Mouse (Mus musculus) embryo, embryonic 9.5 days (tissue): ENCODE results near the gene Mettl2.
A peak's percentile ranks its signal among the peaks of the same experiment; 100 is the strongest.

Experiments
- DNase-seq: peaks from one replicate; pipeline ENCODE4 v3.0.0-alpha.2; 2017; ENCODE audit errors: extremely low spot score

Mettl2 gene

GRCm38 (mm10) chr11:105153068-105153833 lies 27.0 kb downstream of the Mettl2 start:
- DNase-seq, result peak; percentile 74

GRCm38 (mm10) chr11:105155915-105156314 lies 29.7 kb downstream of the Mettl2 start:
- DNase-seq, result no peak

DNA sequence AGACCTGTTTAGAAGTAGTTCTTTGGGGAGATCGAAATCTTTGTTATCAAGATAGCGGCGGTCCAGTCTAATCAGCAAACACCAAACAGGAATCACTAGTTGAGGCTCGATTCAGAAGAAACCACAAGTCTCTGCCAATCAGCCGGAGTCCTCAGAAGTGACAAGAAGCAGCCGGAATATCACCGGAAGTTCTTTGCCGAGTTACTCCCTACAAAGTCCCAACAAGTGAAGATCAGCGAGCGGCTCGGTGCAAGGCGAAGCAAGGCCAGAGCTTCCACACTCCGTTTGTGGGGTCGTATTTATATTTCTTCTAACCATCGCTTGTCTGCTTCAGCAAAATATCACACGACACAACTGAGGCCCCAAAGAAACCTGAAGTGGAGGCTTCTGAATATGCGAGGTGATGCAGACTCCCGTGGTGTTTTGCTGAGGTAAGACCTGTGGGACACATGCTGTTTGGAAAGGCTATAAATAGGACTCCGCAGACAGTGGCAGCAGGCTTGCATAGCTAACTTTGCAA lies 30.6 kb downstream of the Mettl2 start:
- DNase-seq, result no peak

- DNase-seq, result no peak
Observed at GRCm38 (mm10) chr11:105158047-105158446, 31.8 kb downstream of the Mettl2 start.

DNA sequence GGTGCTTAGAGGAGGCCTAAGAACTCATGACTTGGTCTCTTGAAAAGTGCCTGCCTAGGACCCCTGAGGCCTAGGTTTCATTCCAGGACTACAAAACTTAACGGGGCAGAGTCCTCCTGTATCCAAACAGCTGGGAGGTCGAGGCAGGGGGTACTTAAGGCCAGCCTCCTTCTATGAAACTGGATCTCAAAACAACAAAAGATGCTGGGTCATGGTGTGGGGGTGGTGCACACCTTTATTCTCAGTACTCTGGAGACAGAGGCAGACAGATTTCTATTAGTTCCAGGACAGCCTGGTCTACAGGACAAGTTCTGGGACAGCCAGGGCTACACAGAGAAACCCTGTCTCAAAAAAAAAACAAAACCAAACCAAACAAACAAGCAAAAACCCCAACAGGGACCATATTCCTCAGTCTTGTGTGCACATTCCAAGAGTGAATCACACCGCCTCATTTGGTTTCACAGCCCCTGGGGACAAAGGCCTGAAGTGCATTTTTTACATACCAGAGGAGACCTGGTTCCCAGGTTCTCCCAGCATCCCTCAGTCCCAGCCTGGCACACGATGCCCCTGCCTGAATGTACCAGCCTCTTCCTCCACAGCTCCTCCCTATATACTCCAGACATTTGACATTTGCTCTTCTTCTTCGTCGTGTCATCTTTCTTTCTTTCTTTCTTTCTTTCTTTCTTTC lies 33.6 kb downstream of the Mettl2 start:
- DNase-seq, result no peak

- no peak for DNase-seq
Observed at GRCm38 (mm10) chr11:105161411-105161810, 35.2 kb downstream of the Mettl2 start.

DNA sequence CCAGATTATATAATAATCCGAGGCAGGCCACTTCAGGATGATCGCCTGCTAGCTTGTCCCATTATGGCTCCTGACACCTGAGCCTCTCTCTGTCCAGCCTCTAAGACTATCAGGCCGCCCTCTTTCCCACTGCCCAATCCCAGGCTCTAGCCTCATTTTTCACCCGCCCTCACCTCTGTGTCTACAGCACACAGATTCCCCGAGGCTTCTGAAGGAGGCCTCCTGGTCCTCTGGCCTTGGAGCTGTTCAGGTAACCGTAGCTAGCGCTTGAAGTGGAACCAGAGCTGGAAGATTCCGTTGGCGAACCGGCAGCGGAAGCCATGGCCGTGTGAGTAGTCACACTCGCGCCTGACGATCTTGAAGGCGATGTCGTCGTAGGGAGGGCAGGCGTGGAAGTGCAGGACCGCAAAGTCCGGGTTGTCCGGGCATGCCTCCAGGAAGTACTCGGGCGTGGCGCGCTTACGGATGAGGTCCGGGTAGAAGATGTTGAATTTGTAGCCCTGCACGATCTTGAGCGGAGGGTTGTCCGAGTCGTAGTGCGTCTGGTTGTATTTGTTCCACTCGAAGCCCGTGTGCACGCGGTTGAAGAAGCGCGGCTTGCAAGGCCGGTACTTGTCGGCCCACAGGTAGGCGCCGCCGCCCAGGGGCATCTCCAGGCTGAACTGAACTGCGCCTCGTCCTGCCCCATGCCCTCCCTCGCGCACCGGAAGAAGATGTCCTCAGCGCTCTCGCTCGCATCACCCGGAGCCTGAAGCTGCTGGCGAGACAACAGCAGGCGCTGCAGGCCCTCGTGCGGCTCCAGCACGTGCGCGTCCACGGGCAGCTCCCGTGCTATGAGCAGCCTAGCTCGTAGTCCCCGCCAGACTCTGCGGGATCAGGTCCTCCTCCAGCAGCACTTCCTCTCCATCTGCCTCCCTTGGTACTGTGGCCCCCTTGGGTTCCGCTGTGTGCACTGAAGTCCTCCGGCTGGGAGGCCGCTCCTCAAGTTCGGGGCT lies 38.6 kb downstream of the Mettl2 start:
- DNase-seq, result no peak

GRCm38 (mm10) chr11:105166780-105167179 lies 40.6 kb downstream of the Mettl2 start:
- DNase-seq, result no peak

GRCm38 (mm10) chr11:105178516-105178915 lies 52.3 kb downstream of the Mettl2 start, which contains the start of gene Tlk2:
Tlk2 (plus strand) TSS chr11:105178807.
- no peak for DNase-seq

DNA sequence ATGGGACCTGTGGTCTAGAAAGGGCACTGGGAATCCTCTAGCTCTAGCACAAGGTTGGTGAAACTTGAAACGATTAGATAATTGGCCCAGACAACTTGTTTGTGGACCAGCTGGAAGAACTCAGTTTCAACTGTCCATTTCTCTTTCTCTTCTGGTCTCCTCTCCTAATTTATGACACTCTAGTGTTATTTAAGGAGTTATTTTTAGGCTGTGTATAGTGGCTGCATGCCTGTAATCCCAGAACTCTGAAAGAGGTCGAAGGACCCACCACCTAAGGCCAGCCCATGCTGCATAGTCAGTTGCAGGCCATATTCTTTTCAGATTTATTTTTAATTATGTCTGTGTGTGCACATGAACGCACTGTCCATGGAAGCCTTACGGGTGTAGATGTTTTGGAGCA lies 53.3 kb downstream of the Mettl2 start:
- no peak for DNase-seq

- DNase-seq, result peak; percentile 63
Observed at GRCm38 (mm10) chr11:105180471-105181091, 54.4 kb downstream of the Mettl2 start.

DNA sequence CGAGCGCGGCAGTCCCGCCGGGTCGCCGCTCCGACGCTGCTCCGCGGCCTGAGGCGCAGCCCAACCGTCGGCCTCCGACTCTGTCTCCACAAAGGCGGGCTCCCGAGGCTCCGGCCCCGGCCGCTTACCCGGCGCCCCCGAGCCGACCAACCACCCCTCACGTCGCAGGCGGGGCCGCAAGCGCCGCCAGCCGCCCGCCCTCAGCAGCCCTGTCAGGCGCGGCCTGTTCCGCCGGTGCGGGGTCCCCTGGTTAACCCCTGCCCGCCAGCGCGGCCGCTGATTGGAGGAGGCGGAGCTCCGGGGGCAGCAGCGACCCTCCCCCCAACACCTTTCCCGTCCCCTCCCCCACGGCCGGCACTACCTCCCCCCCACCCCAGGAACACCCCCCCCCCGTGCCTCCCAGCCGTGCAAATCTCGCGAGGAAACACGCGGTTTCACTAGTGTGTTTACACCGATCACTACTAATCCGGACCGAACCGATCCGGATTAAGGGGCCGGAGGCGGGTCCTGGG lies 55.0 kb downstream of the Mettl2 start:
- DNase-seq, result peak; percentile 97

GRCm38 (mm10) chr11:105181689-105182460 lies 55.6 kb downstream of the Mettl2 start:
- DNase-seq, result peak; percentile 68

GRCm38 (mm10) chr11:105182461-105182855 lies 56.2 kb downstream of the Mettl2 start:
- no peak for DNase-seq

GRCm38 (mm10) chr11:105184678-105185077 lies 58.5 kb downstream of the Mettl2 start:
- no peak for DNase-seq
